Mouse (Mus musculus) thymus, adult 2 months (tissue): ENCODE data around the gene Enkur.

Experiments used
- CTCF ChIP-seq: fragments of 200-500 bp; IDR thresholded peaks from 2 replicates; pipeline ENCODE4 v1.5.1; 2012; ENCODE audit warnings: mild to moderate bottlenecking, control low read depth, low read length, moderate library complexity, borderline replicate concordance; ENCODE audit not compliant: control insufficient read depth, poor library complexity, insufficient read depth; ENCODE audit errors: extremely low read depth
- POLR2A ChIP-seq: fragments of 200-500 bp; IDR thresholded peaks from 2 replicates; pipeline ENCODE4 v1.6.1; 2012; ENCODE audit warnings: mild to moderate bottlenecking, low read length, control low read depth, moderate library complexity; ENCODE audit not compliant: control insufficient read depth, poor library complexity, insufficient read depth; ENCODE audit errors: extremely low read depth

- no peak for TF ChIP-seq CTCF
- no peak for TF ChIP-seq POLR2A
Observed at GRCm38 (mm10) chr2:21179136-21179535, 26.0 kb downstream of the Enkur start.
